Mouse (Mus musculus) G1E (cell line): ENCODE data around the gene Rom1. TPM values are rescaled to one million over a fixed set of nuclear protein-coding genes. Genes with fewer than 3 reads are reported as not detected.

Source experiments
- ATAC-seq: 2 replicates; pipeline ENCODE4 v1.8.0; 2016; ENCODE audit warnings: mild to moderate bottlenecking; ENCODE audit not compliant: insufficient number of reproducible peaks, poor library complexity, low FRiP score, severe bottlenecking; ENCODE audit errors: extremely low read depth
- DNase-seq: peaks from one replicate; pipeline ENCODE4 v3.0.0; 2012; ENCODE audit warnings: low spot score
- H3K27me3 ChIP-seq: 2 replicates; pipeline ENCODE4 v1.6.1; 2012; ENCODE audit warnings: mild to moderate bottlenecking, low read length, inconsistent platforms; ENCODE audit not compliant: insufficient read depth
- H3K36me3 ChIP-seq: replicated peaks from 2 replicates; pipeline ENCODE3; 2012; ENCODE audit warnings: mild to moderate bottlenecking, inconsistent platforms
- H3K4me1 ChIP-seq: 2 replicates; pipeline ENCODE4 v1.6.1; 2012; ENCODE audit warnings: low read depth, low read length, inconsistent platforms, mixed read lengths; ENCODE audit not compliant: insufficient read depth
- H3K4me3 ChIP-seq: 2 replicates; pipeline ENCODE4 v1.5.1; 2012; ENCODE audit warnings: low read depth, mild to moderate bottlenecking, inconsistent platforms, low read length, moderate library complexity, mixed read lengths
- H3K9me3 ChIP-seq: replicated peaks from 2 replicates; pipeline ENCODE4 v1.6.1; 2012; ENCODE audit warnings: inconsistent platforms
- CTCF ChIP-seq: IDR thresholded peaks from 2 replicates; pipeline ENCODE4 v1.5.1; 2012; ENCODE audit warnings: low read depth, low read length, inconsistent platforms, mixed read lengths
- GATA1 ChIP-seq: IDR thresholded peaks from 2 replicates; pipeline ENCODE4 v1.6.1; 2012; ENCODE audit warnings: borderline replicate concordance, low read length, inconsistent platforms, mixed read lengths
- GATA2 ChIP-seq: IDR thresholded peaks from 2 replicates; pipeline ENCODE4 v1.6.1; 2012; ENCODE audit warnings: low read depth, low read length, inconsistent platforms, borderline replicate concordance
- POLR2AphosphoS5 ChIP-seq: IDR thresholded peaks from 2 replicates; pipeline ENCODE4 v1.6.1; 2012; ENCODE audit warnings: low read depth, low read length, inconsistent platforms; ENCODE audit not compliant: insufficient replicate concordance
- TAL1 ChIP-seq: conservative IDR thresholded peaks from 2 replicates; pipeline ENCODE4 v1.6.1; 2012; ENCODE audit warnings: low read depth, low read length, inconsistent platforms, mixed read lengths
- polyA plus RNA-seq: library from polyadenylated mRNA; stranded (reverse); fragments of >175 nt; gene quantifications from 2 replicates; pipeline ENCODE4 v1.2.3, GENCODE M21; 2012
- total RNA-seq, 2 experiments: library from RNA; stranded (forward) in 1 of 2; stranded (reverse) in 1 of 2; fragments of 200-1000 nt in 1 of 2; fragments of >200 nt in 1 of 2; fragmentation: Nextera tagmentation in 1 of 2; gene quantifications; 2 replicates each; pipeline ENCODE4 v1.2.3; 2014 to 2017

Gene Rom1
- total and polyA plus RNA-seq, 3 experiments, result 5.4 to 14.2 TPM; not detected in 1

DNA sequence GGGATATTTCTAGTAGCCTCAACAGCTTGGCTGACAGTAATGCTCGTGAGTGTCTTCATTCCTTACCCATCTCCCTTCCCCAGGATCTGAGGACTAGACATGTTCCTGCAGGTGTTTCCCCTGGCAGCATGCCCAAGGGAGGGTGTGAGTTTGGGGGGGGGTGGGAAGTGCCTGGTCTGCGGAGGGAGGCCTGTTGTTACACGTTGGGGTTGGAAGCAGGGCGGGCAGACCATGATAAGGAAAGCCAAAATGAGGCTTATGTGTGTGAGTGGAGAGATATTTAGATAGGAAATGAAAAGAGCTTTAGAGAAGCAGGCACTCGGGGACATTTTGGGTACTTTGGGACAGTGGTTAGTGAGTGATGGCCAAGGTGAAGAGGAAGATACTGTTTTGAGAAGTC, 14.9 kb upstream of the Rom1 start:
- TF ChIP-seq TAL1 (peak; percentile 46; the same call in 1 of the 2 replicates), POLR2AphosphoS5 (no peak)
- H3K9me3 ChIP-seq, result no peaks in the 10 kb centered on the region
- H3K4me1 ChIP-seq, result peaks cover 80% of the 10 kb centered on the region
- peak; percentile 47 for ATAC-seq
- no peak for DNase-seq
- peak overlapping the region; percentile 97 for H3K4me3 ChIP-seq
- H3K27me3 ChIP-seq, result no peaks in the 10 kb centered on the region
- H3K36me3 ChIP-seq, result peaks cover 75% of the 10 kb centered on the region

DNA sequence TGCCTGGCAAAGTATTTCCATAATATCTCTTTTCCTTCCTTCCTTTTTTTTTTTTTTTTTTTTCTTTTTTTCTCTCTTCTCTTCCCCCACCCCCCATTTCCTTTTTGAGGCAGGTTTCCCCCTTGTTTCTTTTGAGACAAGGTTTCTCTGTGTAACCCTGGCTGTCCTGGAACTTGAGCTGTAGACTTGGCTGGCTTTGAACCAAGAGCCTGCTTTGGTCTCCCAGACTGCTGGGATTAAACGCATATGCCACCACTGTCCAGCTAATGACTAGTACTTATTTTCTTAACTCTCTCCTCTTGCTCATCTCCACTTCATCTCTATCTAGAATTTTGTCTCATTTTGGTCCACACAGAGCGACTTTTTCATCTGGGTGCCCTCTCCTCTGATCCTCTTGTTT, 13.9 kb upstream of the Rom1 start:
- DNase-seq, result no peak
- no peak for ATAC-seq
- Histone ChIP-seq H3K9me3 (no peaks in the 10 kb centered on the region), H3K36me3 (peaks cover 75% of the 10 kb centered on the region), H3K4me3 (peak overlapping the region; percentile 97), H3K27me3 (no peaks in the 10 kb centered on the region), H3K4me1 (peaks cover 80% of the 10 kb centered on the region)
- no peak for TF ChIP-seq TAL1
- no peak for TF ChIP-seq POLR2AphosphoS5
- TF ChIP-seq CTCF, result no peak
- TF ChIP-seq GATA2, result no peak
- no peak for TF ChIP-seq GATA1

DNA sequence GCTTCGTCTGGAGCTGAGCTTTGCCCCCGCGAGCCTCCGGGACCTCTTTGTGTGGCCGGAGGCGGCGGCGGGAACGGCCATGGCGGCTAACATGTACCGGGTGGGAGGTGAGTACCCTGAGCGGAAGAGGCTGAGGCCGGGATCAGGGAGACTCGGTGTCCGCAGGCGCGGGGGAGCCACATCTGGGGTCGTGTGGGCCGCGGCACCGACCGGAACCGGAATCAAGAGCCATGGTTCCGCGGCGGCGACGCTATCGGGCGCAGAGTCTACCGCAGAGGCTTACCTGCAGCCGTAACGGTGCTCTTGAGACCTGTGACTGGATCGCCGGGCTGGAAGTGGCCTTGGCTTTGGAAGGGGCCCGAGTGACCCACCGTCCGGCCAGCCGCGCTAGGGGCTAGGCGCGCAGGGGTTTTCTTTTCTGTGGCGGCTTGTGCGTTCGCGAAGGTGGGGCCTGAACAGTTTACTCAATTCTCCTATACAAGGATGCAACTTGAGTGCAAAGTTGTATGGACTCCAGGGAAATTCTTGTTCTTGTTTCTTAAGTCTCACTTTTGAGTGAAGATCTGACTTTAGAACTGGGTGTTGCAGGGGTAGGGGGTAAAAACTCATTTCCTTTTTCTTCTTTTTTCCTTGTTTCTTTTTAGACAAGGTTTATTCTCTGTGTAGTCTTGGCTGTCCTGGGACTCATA, 13.3 kb upstream of the Rom1 start:
- Histone ChIP-seq H3K4me1 (peaks cover 77% of the 10 kb centered on the region), H3K9me3 (no peaks in the 10 kb centered on the region), H3K4me3 (peak overlapping the region; percentile 97), H3K36me3 (peaks cover 75% of the 10 kb centered on the region), H3K27me3 (no peaks in the 10 kb centered on the region)
- ATAC-seq (no peak), DNase-seq (peak; percentile 38)
- TF ChIP-seq GATA2 (no peak), CTCF (no peak), TAL1 (no peak), GATA1 (no peak), POLR2AphosphoS5 (no peak)

DNA sequence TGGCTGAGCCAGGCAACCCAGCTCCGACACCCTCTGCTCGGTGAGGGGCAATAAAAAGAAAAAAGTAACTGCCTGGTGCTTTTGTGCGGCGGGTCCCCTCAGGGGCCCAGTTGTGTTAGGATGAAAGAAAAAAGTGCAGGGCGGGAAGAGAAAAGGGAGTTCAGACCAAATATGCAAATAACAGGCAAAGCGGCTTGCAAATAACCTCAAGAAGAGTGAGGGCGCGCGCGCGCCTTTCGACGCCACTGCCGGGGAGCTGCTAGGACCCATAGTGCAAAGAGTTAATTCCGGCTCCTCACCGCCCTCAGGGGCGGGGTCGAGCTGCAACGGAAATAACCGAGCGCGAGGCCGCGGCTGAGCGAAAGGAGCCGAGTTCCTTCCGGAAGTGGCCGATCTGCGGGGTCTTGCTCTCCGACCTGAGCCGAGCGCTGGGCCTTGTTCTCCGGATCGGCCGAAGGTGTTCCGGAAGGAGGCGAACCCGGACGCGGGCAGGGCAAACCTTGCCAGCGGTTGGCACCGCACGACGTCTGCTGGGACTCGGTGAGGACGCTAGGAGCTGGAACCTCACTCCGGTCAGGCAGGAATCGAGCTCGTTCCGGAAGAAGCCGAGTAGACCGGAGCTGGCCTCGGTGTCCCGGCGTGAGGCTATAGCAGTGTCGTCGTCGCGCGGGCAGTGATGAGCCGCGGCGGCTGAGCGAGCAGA, 12.5 kb upstream of the Rom1 start, which contains the start of gene Mta2:
Gene Mta2 (plus strand): TSS at position 361 of the 703 bp plus-strand sequence.
- peak within 1 kb of the TSS; percentile 97 for H3K4me3 ChIP-seq
- peaks cover 77% of the 10 kb centered on the region for H3K4me1 ChIP-seq
- peaks cover 76% of the 10 kb centered on the region for H3K36me3 ChIP-seq
- peak; percentile 87 for DNase-seq
- TF ChIP-seq GATA1, result no peak
- no peak for TF ChIP-seq GATA2
- no peak for TF ChIP-seq POLR2AphosphoS5
- no peak for TF ChIP-seq TAL1
- no peak for TF ChIP-seq CTCF
- ATAC-seq, result peak; percentile 67
- no peaks in the 10 kb centered on the region for H3K27me3 ChIP-seq
- no peaks in the 10 kb centered on the region for H3K9me3 ChIP-seq

DNA sequence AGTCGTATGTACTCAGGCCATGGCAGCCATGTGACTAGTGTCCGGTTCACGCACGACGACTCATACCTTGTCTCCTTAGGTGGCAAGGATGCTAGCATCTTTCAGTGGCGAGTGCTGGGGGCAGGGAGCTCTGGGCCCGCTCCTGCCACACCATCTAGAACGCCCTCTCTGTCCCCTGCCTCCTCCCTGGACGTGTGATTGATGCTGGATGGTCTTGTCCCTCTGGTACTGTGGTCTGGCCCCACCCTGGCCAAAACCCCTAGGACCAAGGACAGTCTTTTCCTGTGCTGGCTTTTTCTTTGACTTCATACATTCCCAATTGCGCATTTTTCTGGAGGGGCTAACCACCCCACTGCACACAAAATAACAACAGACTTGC, 12.0 kb upstream of the Rom1 start:
- ATAC-seq (no peak), DNase-seq (no peak)
- peak overlapping the region; percentile 97; the same call in 1 of the 2 replicates for H3K4me3 ChIP-seq
- no peaks in the 10 kb centered on the region for H3K27me3 ChIP-seq
- peaks cover 76% of the 10 kb centered on the region for H3K36me3 ChIP-seq
- TF ChIP-seq CTCF (no peak), GATA1 (no peak), GATA2 (no peak), POLR2AphosphoS5 (no peak), TAL1 (no peak)
- H3K4me1 ChIP-seq, result peaks cover 76% of the 10 kb centered on the region
- H3K9me3 ChIP-seq, result no peaks in the 10 kb centered on the region

DNA sequence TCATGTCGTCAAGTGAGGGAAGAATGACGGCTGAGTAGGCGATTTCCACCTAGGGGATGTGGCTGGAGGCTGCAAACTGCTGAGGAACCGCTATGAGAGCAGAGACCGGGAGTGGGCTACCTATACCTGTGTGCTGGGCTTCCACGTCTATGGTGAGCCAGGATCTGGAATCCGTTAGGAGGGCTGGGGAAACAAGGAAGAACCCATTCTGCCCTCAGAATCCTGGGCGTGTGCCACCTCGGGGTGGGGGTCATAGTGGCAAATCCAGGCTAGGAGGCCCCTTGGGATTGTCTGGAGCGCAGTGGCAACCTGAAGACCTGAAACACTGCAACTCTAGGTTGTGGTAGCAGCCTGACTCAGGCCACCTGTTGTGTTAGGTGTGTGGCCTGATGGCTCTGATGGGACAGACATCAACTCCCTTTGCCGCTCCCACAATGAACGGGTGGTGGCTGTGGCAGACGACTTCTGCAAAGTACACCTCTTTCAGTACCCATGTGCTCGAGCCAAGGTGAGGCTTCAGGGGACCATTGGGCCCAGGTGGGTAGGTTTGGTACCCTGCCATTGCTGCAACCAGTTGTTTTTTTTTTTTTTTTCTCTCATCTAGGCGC, 11.5 kb upstream of the Rom1 start:
- DNase-seq, result no peak
- no peak for TF ChIP-seq CTCF
- TF ChIP-seq TAL1, result no peak
- TF ChIP-seq GATA2, result no peak
- no peak for TF ChIP-seq POLR2AphosphoS5
- TF ChIP-seq GATA1, result no peak
- Histone ChIP-seq H3K4me1 (peaks cover 75% of the 10 kb centered on the region), H3K4me3 (peak overlapping the region; percentile 97; the same call in 1 of the 2 replicates), H3K36me3 (peaks cover 76% of the 10 kb centered on the region), H3K9me3 (no peaks in the 10 kb centered on the region), H3K27me3 (no peaks in the 10 kb centered on the region)
- no peak for ATAC-seq
